Mouse (Mus musculus): ENCODE measurements around the gene Bpifa3. TPM values are rescaled to one million over a fixed set of nuclear protein-coding genes. Genes with fewer than 3 reads are reported as not detected.

Gene Bpifa3
- total and polyA plus RNA-seq, 3 experiments = not detected

DNA sequence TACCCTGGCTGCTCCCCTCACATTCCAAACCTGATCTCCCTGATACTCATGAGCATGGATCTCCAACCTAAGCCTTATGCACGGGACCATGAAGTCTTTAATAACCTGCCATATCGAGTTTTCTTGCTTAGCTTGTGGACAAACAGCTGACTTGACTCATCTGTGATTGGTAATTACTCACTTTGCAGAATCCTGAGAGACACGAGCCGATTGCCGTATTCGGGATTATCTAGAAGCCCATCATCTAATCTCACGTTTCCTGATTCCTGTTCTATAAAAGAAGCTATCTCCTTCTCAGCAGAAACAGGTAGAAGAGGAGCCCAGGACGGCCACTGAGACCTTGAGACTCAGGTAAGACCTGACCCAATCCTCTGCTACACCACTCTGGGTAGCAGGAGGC, 32.2 kb downstream of the Bpifa3 start, which contains the start of gene Bpifa5:
Gene Bpifa5 (plus strand): TSS at position 301 of the 400 bp plus-strand sequence.
- H3K27me3 ChIP-seq (ENCODE audit: control insufficient read depth in 1 of 2, insufficient read depth in 2 of 2, low read length in 2 of 2) = no peaks in the 10 kb centered on the region
- H3K9me3 ChIP-seq (replicated peaks; ENCODE audit: insufficient read depth, low read length) = no peaks in the 10 kb centered on the region
- DNase-seq (ENCODE audit: low read depth, low spot score) = no peak
- no peaks in the 10 kb centered on the region for H3K79me2 ChIP-seq (ENCODE audit: control insufficient read depth, insufficient read depth, low read length, poor library complexity)
- H3K36me3 ChIP-seq (ENCODE audit: control insufficient read depth in 1 of 2, insufficient read depth in 2 of 2, low read length in 2 of 2) = no peaks in the 10 kb centered on the region
- H3K9ac ChIP-seq (ENCODE audit: control insufficient read depth, low read depth, low read length, poor library complexity, severe bottlenecking) = no peak within 1 kb of the TSS
- H3K4me3 ChIP-seq (ENCODE audit: control insufficient read depth in 1 of 2, insufficient read depth in 1 of 2, low read depth in 2 of 2, low read length in 2 of 2) = no peak within 1 kb of the TSS
- H3K27ac ChIP-seq (ENCODE audit: control insufficient read depth, low read depth, low read length) = no peak within 1 kb of the TSS
- no peak for TF ChIP-seq POLR2AphosphoS2 (IDR thresholded peaks at IDR 0.05; ENCODE audit: low read length)
- no peak for TF ChIP-seq CHD2 (IDR thresholded peaks at IDR 0.05; ENCODE audit: low read length)
- TF ChIP-seq MAX (IDR thresholded peaks at IDR 0.05; ENCODE audit: low read length) = no peak
- no peaks in the 10 kb centered on the region for H3K4me1 ChIP-seq (ENCODE audit: control insufficient read depth in 1 of 2, insufficient read depth in 2 of 2, low read length in 2 of 2)

DNA sequence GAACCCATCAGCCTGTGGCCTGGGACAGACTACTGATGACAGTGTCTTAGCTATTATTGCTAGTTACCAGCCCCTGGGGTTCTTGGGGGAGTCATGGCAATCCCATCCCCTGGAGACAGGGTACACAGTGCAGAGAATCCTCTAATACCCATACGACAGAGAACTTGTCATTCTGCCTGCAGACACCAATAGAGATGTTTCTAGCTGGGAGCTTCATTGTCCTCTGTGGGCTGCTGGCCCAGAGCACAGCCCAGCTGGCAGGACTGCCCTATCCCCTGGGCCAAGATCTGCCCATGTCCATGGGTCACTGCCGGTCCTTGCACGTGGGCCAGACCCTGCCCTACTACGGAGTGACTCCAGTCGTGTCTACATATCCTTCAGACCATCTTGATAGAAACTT, 33.2 kb downstream of the Bpifa3 start:
- no peaks in the 10 kb centered on the region for H3K79me2 ChIP-seq (ENCODE audit: control insufficient read depth, insufficient read depth, low read length, poor library complexity)
- no peak overlapping the region for H3K27ac ChIP-seq (ENCODE audit: control insufficient read depth, low read depth, low read length)
- TF ChIP-seq BHLHE40 (IDR thresholded peaks at IDR 0.05; ENCODE audit: borderline replicate concordance, low read depth, low read length) (no peak), MYC (IDR thresholded peaks at IDR 0.05; ENCODE audit: low read depth, low read length) (no peak), USF1 (IDR thresholded peaks at IDR 0.05; ENCODE audit: low read depth, low read length) (no peak), ELF1 (IDR thresholded peaks at IDR 0.05; ENCODE audit: low read depth, low read length) (no peak), USF2 (IDR thresholded peaks at IDR 0.05; ENCODE audit: borderline replicate concordance in 1 of 2, insufficient read depth in 1 of 2, low read depth in 1 of 2, low read length in 2 of 2) (no peak), NRF1 (IDR thresholded peaks at IDR 0.05; ENCODE audit: insufficient read depth, low read depth, low read length, poor library complexity, severe bottlenecking) (no peak), KAT2A (conservative IDR thresholded peaks at IDR 0.05; ENCODE audit: low read depth, low read length) (no peak)
- H3K36me3 ChIP-seq (ENCODE audit: control insufficient read depth in 1 of 2, insufficient read depth in 2 of 2, low read length in 2 of 2) = no peaks in the 10 kb centered on the region
- no peak overlapping the region for H3K4me3 ChIP-seq (ENCODE audit: control insufficient read depth in 1 of 2, insufficient read depth in 1 of 2, low read depth in 2 of 2, low read length in 2 of 2)
- H3K9ac ChIP-seq (ENCODE audit: control insufficient read depth, low read depth, low read length, poor library complexity, severe bottlenecking) = no peak overlapping the region
- no peaks in the 10 kb centered on the region for H3K9me3 ChIP-seq (replicated peaks; ENCODE audit: insufficient read depth, low read length)
- no peaks in the 10 kb centered on the region for H3K27me3 ChIP-seq (ENCODE audit: control insufficient read depth in 1 of 2, insufficient read depth in 2 of 2, low read length in 2 of 2)
- no peak for DNase-seq (ENCODE audit: low read depth, low spot score)
- H3K4me1 ChIP-seq (ENCODE audit: control insufficient read depth in 1 of 2, insufficient read depth in 2 of 2, low read length in 2 of 2) = no peaks in the 10 kb centered on the region

DNA sequence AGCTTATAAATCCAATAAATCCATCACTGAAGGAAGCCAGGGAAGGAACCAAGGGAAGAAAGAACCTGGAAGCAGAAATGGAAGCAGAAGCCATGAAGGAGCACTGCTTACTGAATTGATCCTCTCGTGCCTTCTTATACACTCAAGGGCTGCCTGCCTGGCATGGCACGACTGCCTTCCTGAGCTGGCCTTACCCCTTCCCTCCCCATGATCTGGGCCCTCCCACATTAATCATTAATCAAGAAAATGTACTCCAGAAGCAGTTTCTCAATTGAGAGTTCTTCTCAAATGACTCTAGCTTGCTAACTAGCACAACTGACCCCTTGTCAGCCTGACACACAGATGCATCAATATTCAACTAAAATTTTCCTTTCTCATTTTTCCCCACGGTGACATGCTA, 39.0 kb downstream of the Bpifa3 start:
- H3K36me3 ChIP-seq (ENCODE audit: control insufficient read depth in 1 of 2, insufficient read depth in 2 of 2, low read length in 2 of 2) = no peaks in the 10 kb centered on the region
- no peaks in the 10 kb centered on the region for H3K4me1 ChIP-seq (ENCODE audit: control insufficient read depth in 1 of 2, insufficient read depth in 2 of 2, low read length in 2 of 2)
- TF ChIP-seq KAT2A (conservative IDR thresholded peaks at IDR 0.05; ENCODE audit: low read depth, low read length) = no peak
- no peak for TF ChIP-seq SIN3A (IDR thresholded peaks at IDR 0.05; ENCODE audit: low read length)
- TF ChIP-seq GABPA (IDR thresholded peaks at IDR 0.05; ENCODE audit: low read depth, low read length) = no peak
- no peak for TF ChIP-seq MAX (IDR thresholded peaks at IDR 0.05; ENCODE audit: low read length)
- TF ChIP-seq EP300 (IDR thresholded peaks at IDR 0.05; ENCODE audit: low read depth in 1 of 2, low read length in 2 of 2) = no peak
- TF ChIP-seq TCF12 (IDR thresholded peaks at IDR 0.05; ENCODE audit: low read depth, low read length) = no peak
- no peak for TF ChIP-seq POLR2A (IDR thresholded peaks at IDR 0.05; ENCODE audit: control insufficient read depth in 1 of 2, insufficient read depth in 1 of 2, low read depth in 1 of 2, low read length in 2 of 2, poor library complexity in 1 of 2)
- TF ChIP-seq MXI1 (IDR thresholded peaks at IDR 0.05; ENCODE audit: low read depth, low read length) = no peak
- no peak for TF ChIP-seq BHLHE40 (IDR thresholded peaks at IDR 0.05; ENCODE audit: borderline replicate concordance, low read depth, low read length)
- no peak for TF ChIP-seq POLR2AphosphoS2 (IDR thresholded peaks at IDR 0.05; ENCODE audit: low read length)
- no peak for TF ChIP-seq ZNF384 (IDR thresholded peaks at IDR 0.05; ENCODE audit: low read depth, low read length)
- no peak for TF ChIP-seq MYB (IDR thresholded peaks at IDR 0.05; ENCODE audit: low read depth, low read length)
- TF ChIP-seq CHD1 (IDR thresholded peaks at IDR 0.05; ENCODE audit: low read depth, low read length) = no peak
- TF ChIP-seq ZC3H11A (IDR thresholded peaks at IDR 0.05; ENCODE audit: low read depth, low read length) = no peak
- no peak for TF ChIP-seq CTCF (IDR thresholded peaks at IDR 0.05 in 2 of 3, conservative IDR thresholded peaks at IDR 0.05 in 1 of 3; ENCODE audit: control insufficient read depth in 1 of 3, insufficient read depth in 1 of 3, low read depth in 2 of 3, low read length in 3 of 3, poor library complexity in 1 of 3, severe bottlenecking in 1 of 3)
- H3K27me3 ChIP-seq (ENCODE audit: control insufficient read depth in 1 of 2, insufficient read depth in 2 of 2, low read length in 2 of 2) = no peaks in the 10 kb centered on the region
- H3K79me2 ChIP-seq (ENCODE audit: control insufficient read depth, insufficient read depth, low read length, poor library complexity) = no peaks in the 10 kb centered on the region
- no peak overlapping the region for H3K9ac ChIP-seq (ENCODE audit: control insufficient read depth, low read depth, low read length, poor library complexity, severe bottlenecking)
- no peak overlapping the region for H3K27ac ChIP-seq (ENCODE audit: control insufficient read depth, low read depth, low read length)
- H3K9me3 ChIP-seq (replicated peaks; ENCODE audit: insufficient read depth, low read length) = no peaks in the 10 kb centered on the region
- H3K4me3 ChIP-seq (ENCODE audit: control insufficient read depth in 1 of 2, insufficient read depth in 1 of 2, low read depth in 2 of 2, low read length in 2 of 2) = no peak overlapping the region
- DNase-seq (ENCODE audit: low read depth, low spot score) = no peak
